Mouse (Mus musculus) liver, embryonic 14.5 days (tissue): ENCODE measurements around the gene Cep63. TPM values are rescaled to one million over a fixed set of nuclear protein-coding genes. Genes with fewer than 3 reads are reported as not detected.

ENCODE experiments used
- ATAC-seq: fragments of 200-750 bp; cut with Nextera tagmentation; 2 replicates; pipeline ENCODE4 v1.8.0; 2017; ENCODE audit warnings: moderate number of reproducible peaks, mild to moderate bottlenecking, moderate library complexity; ENCODE audit not compliant: insufficient read depth
- DNase-seq, 3 experiments: peaks; one replicate each; pipeline ENCODE4 v3.0.0-alpha.2; 2012 to 2013; ENCODE audit warnings: low read depth in 3 of 3, low spot score in 3 of 3
- H3K27ac ChIP-seq: fragments of 300-500 bp; sonication (generic); 2 replicates; pipeline ENCODE4 v1.5.1; 2014; ENCODE audit warnings: moderate library complexity, mild to moderate bottlenecking, control low read depth, inconsistent platforms
- H3K27me3 ChIP-seq: fragments of 300-500 bp; sonication (generic); 2 replicates; pipeline ENCODE4 v1.6.1; 2014; ENCODE audit warnings: mild to moderate bottlenecking, low read length, moderate library complexity; ENCODE audit not compliant: control insufficient read depth, insufficient read depth
- H3K36me3 ChIP-seq: fragments of 300-500 bp; sonication (generic); replicated peaks from 2 replicates; pipeline ENCODE4 v1.6.1; 2014; ENCODE audit warnings: low read depth; ENCODE audit not compliant: control insufficient read depth, insufficient read depth
- H3K4me1 ChIP-seq, 2 experiments: fragments of 200-500 bp in 1 of 2; fragments of 300-500 bp in 1 of 2; sonication (generic) in 1 of 2; replicated peaks; 2 replicates each; pipeline ENCODE4 v1.6.1; 2012 to 2014; ENCODE audit warnings: antibody characterized with exemption in 1 of 2, inconsistent platforms in 1 of 2, low read length in 1 of 2; ENCODE audit not compliant: control insufficient read depth in 2 of 2, insufficient read depth in 2 of 2
- H3K4me2 ChIP-seq: fragments of 300-500 bp; sonication (generic); 2 replicates; pipeline ENCODE4 v1.6.1; 2014; ENCODE audit warnings: low read depth, mild to moderate bottlenecking, control low read depth, moderate library complexity
- H3K4me3 ChIP-seq, 2 experiments: fragments of 200-500 bp in 1 of 2; fragments of 300-500 bp in 1 of 2; sonication (generic) in 1 of 2; 2 replicates each; pipeline ENCODE4 v1.5.1; 2012 to 2014; ENCODE audit warnings: low read depth in 2 of 2, low read length in 2 of 2, mild to moderate bottlenecking in 2 of 2, control low read depth in 1 of 2, inconsistent platforms in 1 of 2, moderate library complexity in 1 of 2; ENCODE audit not compliant: insufficient read depth in 1 of 2
- H3K9ac ChIP-seq: fragments of 300-500 bp; sonication (generic); replicated peaks from 2 replicates; pipeline ENCODE4 v1.6.1; 2014; ENCODE audit warnings: mild to moderate bottlenecking, control low read depth, moderate library complexity
- H3K9me3 ChIP-seq: fragments of 300-500 bp; sonication (generic); 2 replicates; pipeline ENCODE4 v1.6.1; 2016; ENCODE audit warnings: low read length, mixed read lengths; ENCODE audit not compliant: control insufficient read depth
- CTCF ChIP-seq: IDR thresholded peaks from 2 replicates; pipeline ENCODE4 v1.5.1; 2016; ENCODE audit warnings: antibody characterized with exemption, low read depth, control low read depth
- EP300 ChIP-seq: IDR thresholded peaks from 2 replicates; pipeline ENCODE4 v1.6.1; 2016; ENCODE audit warnings: antibody characterized with exemption, low read depth
- WGBS: fragments of 180-500 bp; shearing (Covaris S2); extraction: QIAGEN DNeasy Blood & Tissue Kit; methylation state at CpG from one replicate; pipeline ENCODE4 v1.1.7; 2014; ENCODE audit not compliant: insufficient replicate concordance; 5-methylcytosine and 5-hydroxymethylcytosine counted together
- polyA plus RNA-seq, 2 experiments: library from polyadenylated mRNA; depleted of rRNA in 1 of 2; stranded (reverse) in 1 of 2; unstranded in 1 of 2; fragments of >200 nt; fragmentation: Nextera tagmentation in 1 of 2; extraction: Ambion mirVana in 1 of 2; gene quantifications; 2 replicates each; pipeline versions ENCODE4 v1.2.1 to v1.2.3; 2012 to 2014

The Cep63 gene
- polyA plus RNA-seq, 2 experiments: 5.7 to 16.7 TPM

GRCm38 (mm10) chr9:102544773-102545366 lies 81.5 kb downstream of the Cep63 start:
- DNase-seq (peak; percentile 29 to 35 (median 30)), ATAC-seq (no peak)
- Histone ChIP-seq H3K36me3 (no peaks in the 10 kb centered on the region), H3K9ac (no peak overlapping the region), H3K4me2 (peak overlapping the region; percentile 33; the same call in 1 of the 2 replicates), H3K27me3 (peaks cover 3% of the 10 kb centered on the region), H3K4me3 (no peak overlapping the region), H3K9me3 (no peaks in the 10 kb centered on the region), H3K4me1 (no peaks in the 10 kb centered on the region), H3K27ac (no peak overlapping the region)
- TF ChIP-seq CTCF: peak; percentile 87
- no peak for TF ChIP-seq EP300
- WGBS: 2% methylated on average over 26 of the region's 26 CpGs

- WGBS: 24% methylated on average over 11 of the region's 11 CpGs
- Histone ChIP-seq H3K27me3 (peaks cover 3% of the 10 kb centered on the region), H3K9ac (no peak overlapping the region), H3K36me3 (no peaks in the 10 kb centered on the region), H3K27ac (no peak overlapping the region), H3K4me3 (no peak overlapping the region), H3K4me2 (no peak overlapping the region), H3K4me1 (no peaks in the 10 kb centered on the region), H3K9me3 (no peaks in the 10 kb centered on the region)
- ATAC-seq: no peak
- DNase-seq: no peak
- TF ChIP-seq CTCF: no peak
- no peak for TF ChIP-seq EP300
Observed at GRCm38 (mm10) chr9:102544116-102544772, 82.1 kb downstream of the Cep63 start.

- no peaks in the 10 kb centered on the region for H3K36me3 ChIP-seq
- TF ChIP-seq CTCF (no peak), EP300 (no peak)
- DNase-seq (no peak), ATAC-seq (no peak)
- no peak overlapping the region for H3K4me2 ChIP-seq
- peaks cover 3% of the 10 kb centered on the region for H3K27me3 ChIP-seq
- H3K4me1 ChIP-seq: no peaks in the 10 kb centered on the region
- H3K4me3 ChIP-seq: no peak overlapping the region
- no peak overlapping the region for H3K27ac ChIP-seq
- no peaks in the 10 kb centered on the region for H3K9me3 ChIP-seq
- H3K9ac ChIP-seq: no peak overlapping the region
- 62% methylated on average over 2 of the region's 2 CpGs for whole genome bisulfite sequencing
Observed at GRCm38 (mm10) chr9:102543761-102544115, 82.6 kb downstream of the Cep63 start.

GRCm38 (mm10) chr9:102542540-102542939 lies 83.8 kb downstream of the Cep63 start:
- no peak for TF ChIP-seq EP300
- no peak for TF ChIP-seq CTCF
- Histone ChIP-seq H3K4me3 (no peak overlapping the region), H3K27me3 (peaks cover 3% of the 10 kb centered on the region), H3K9me3 (no peaks in the 10 kb centered on the region), H3K9ac (no peak overlapping the region), H3K4me2 (no peak overlapping the region), H3K27ac (no peak overlapping the region), H3K36me3 (no peaks in the 10 kb centered on the region), H3K4me1 (no peaks in the 10 kb centered on the region)
- 24% methylated on average over 8 of the region's 8 CpGs for WGBS
- no peak for DNase-seq
- ATAC-seq: no peak

- no peak for DNase-seq
- H3K9ac ChIP-seq: no peak overlapping the region
- H3K4me3 ChIP-seq: no peak overlapping the region
- H3K27ac ChIP-seq: no peak overlapping the region
- no peaks in the 10 kb centered on the region for H3K4me1 ChIP-seq
- H3K9me3 ChIP-seq: no peaks in the 10 kb centered on the region
- H3K4me2 ChIP-seq: no peak overlapping the region
- H3K27me3 ChIP-seq: peaks cover 3% of the 10 kb centered on the region
- no peaks in the 10 kb centered on the region for H3K36me3 ChIP-seq
- ATAC-seq: no peak
- WGBS: 16% methylated on average over 10 of the region's 10 CpGs
- TF ChIP-seq EP300: no peak
- TF ChIP-seq CTCF: no peak
Observed at GRCm38 (mm10) chr9:102541666-102542065, 84.7 kb downstream of the Cep63 start.
